Mouse (Mus musculus) bone marrow, adult 2 months (tissue): ENCODE data around the gene Dolk.

ENCODE experiments used
- CTCF ChIP-seq: fragments of 200-500 bp; IDR thresholded peaks from 2 replicates; pipeline ENCODE4 v1.5.1; 2011; ENCODE audit warnings: low read length, control low read depth; ENCODE audit not compliant: control insufficient read depth, insufficient read depth
- POLR2A ChIP-seq: fragments of 200-500 bp; IDR thresholded peaks from 2 replicates; pipeline ENCODE4 v1.6.1; 2011; ENCODE audit warnings: low read depth, mild to moderate bottlenecking, control low read depth, low read length, borderline replicate concordance; ENCODE audit not compliant: control insufficient read depth

GRCm38 (mm10) chr2:30269241-30269990 lies 16.7 kb downstream of the Dolk start:
- TF ChIP-seq CTCF (no peak), POLR2A (no peak)
